Mouse (Mus musculus) cerebellum, adult 2 months (tissue): ENCODE results near the gene Fermt3.

Experiments used
- CTCF ChIP-seq: fragments of 200-500 bp; IDR thresholded peaks from 2 replicates; pipeline ENCODE4 v1.5.1; 2011; ENCODE audit warnings: low read depth, mild to moderate bottlenecking, control low read depth, low read length, moderate library complexity, borderline replicate concordance; ENCODE audit not compliant: insufficient read depth
- POLR2A ChIP-seq: fragments of 200-500 bp; IDR thresholded peaks from 2 replicates; pipeline ENCODE4 v1.6.1; 2011; ENCODE audit warnings: low read length, control low read depth, borderline replicate concordance; ENCODE audit not compliant: insufficient read depth

GRCm38 (mm10) chr19:7056248-7057087, 37.2 kb upstream of the Fermt3 start, which contains the start of gene Macrod1:
- no peak for TF ChIP-seq CTCF
- TF ChIP-seq POLR2A, result no peak; the same call in 1 of the 2 replicates
